Mouse (Mus musculus) intestine, embryonic 15.5 days (tissue): ENCODE results near the gene Il2rb. TPM values are rescaled to one million over a fixed set of nuclear protein-coding genes. Genes with fewer than 3 reads are reported as not detected.

Experiments
- ATAC-seq: fragments of 200-750 bp; cut with Nextera tagmentation; 2 replicates; pipeline ENCODE4 v1.8.0; 2017; ENCODE audit warnings: moderate TSS enrichment, moderate library complexity
- H3K27ac ChIP-seq: fragments of 300-500 bp; sonication (generic); 2 replicates; pipeline ENCODE4 v1.5.1; 2015; ENCODE audit warnings: mild to moderate bottlenecking, inconsistent platforms
- H3K27me3 ChIP-seq: fragments of 300-500 bp; sonication (generic); replicated peaks from 2 replicates; pipeline ENCODE4 v1.6.1; 2015; ENCODE audit warnings: inconsistent platforms
- H3K36me3 ChIP-seq: fragments of 300-500 bp; sonication (generic); 2 replicates; pipeline ENCODE4 v1.6.1; 2015; ENCODE audit warnings: inconsistent platforms
- H3K4me1 ChIP-seq: fragments of 300-500 bp; sonication (generic); replicated peaks from 2 replicates; pipeline ENCODE4 v1.6.1; 2015; ENCODE audit warnings: inconsistent platforms
- H3K4me2 ChIP-seq: fragments of 300-500 bp; sonication (generic); replicated peaks from 2 replicates; pipeline ENCODE4 v1.6.1; 2015; ENCODE audit warnings: mild to moderate bottlenecking, inconsistent platforms
- H3K4me3 ChIP-seq: fragments of 300-500 bp; sonication (generic); replicated peaks from 2 replicates; pipeline ENCODE4 v1.5.1; 2015; ENCODE audit warnings: inconsistent platforms
- H3K9ac ChIP-seq: fragments of 300-500 bp; sonication (generic); 2 replicates; pipeline ENCODE4 v1.6.1; 2015; ENCODE audit warnings: inconsistent platforms
- H3K9me3 ChIP-seq: fragments of 300-500 bp; sonication (generic); 2 replicates; pipeline ENCODE4 v1.6.1; 2016; ENCODE audit warnings: inconsistent platforms
- WGBS: fragments of 180-500 bp; shearing (Covaris S2); methylation state at CpG from one replicate; pipeline ENCODE4 v1.1.7; 2015; 5-methylcytosine and 5-hydroxymethylcytosine counted together
- polyA plus RNA-seq: library from polyadenylated mRNA; unstranded; fragments of >200 nt; fragmentation: Nextera tagmentation; extraction: Ambion mirVana; gene quantifications from 2 replicates; pipeline ENCODE4 v1.2.1, GENCODE M21; 2015

Il2rb gene
- polyA plus RNA-seq, 1 experiment from 2014 or later, result 1.4 TPM

DNA sequence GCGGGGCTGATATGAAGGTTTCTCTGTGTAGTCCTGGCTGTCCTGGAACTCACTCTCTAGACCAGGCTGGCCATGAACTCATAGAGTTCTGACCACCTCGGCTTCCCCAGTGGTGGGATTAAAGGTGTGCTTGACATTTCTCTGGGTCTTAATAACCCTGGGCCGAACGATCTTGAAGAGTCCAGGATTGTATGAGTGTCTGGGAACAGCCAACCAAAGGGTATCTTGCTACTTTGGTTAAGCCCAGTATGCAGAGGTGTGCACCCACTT is 36.3 kb upstream of the Il2rb start:
- WGBS, result 68% methylated on average over 4 of the region's 4 CpGs
- Histone ChIP-seq H3K36me3 (no peaks in the 10 kb centered on the region), H3K9ac (peak overlapping the region; percentile 38; the same call in 1 of the 2 replicates), H3K9me3 (no peaks in the 10 kb centered on the region), H3K4me1 (peaks cover 35% of the 10 kb centered on the region), H3K27me3 (no peaks in the 10 kb centered on the region), H3K4me3 (peak overlapping the region; percentile 21; the same call in 1 of the 2 replicates), H3K27ac (peak overlapping the region; percentile 79), H3K4me2 (peak overlapping the region; percentile 59)
- no peak; the same call in 1 of the 2 replicates for ATAC-seq

GRCm38 (mm10) chr15:78530671-78531450 is 35.8 kb upstream of the Il2rb start, which contains the start of gene C1qtnf6:
Gene C1qtnf6, minus strand, starts transcription at chr15:78531416.
- Histone ChIP-seq H3K4me3 (peak within 1 kb of the TSS; percentile 21), H3K27ac (peak within 1 kb of the TSS; percentile 79), H3K36me3 (no peaks in the 10 kb centered on the region), H3K4me1 (peaks cover 35% of the 10 kb centered on the region), H3K9ac (peak within 1 kb of the TSS; percentile 62), H3K27me3 (no peaks in the 10 kb centered on the region), H3K9me3 (no peaks in the 10 kb centered on the region), H3K4me2 (peak within 1 kb of the TSS; percentile 59)
- WGBS, result 67% methylated on average over 17 of the region's 17 CpGs
- ATAC-seq, result no peak

DNA sequence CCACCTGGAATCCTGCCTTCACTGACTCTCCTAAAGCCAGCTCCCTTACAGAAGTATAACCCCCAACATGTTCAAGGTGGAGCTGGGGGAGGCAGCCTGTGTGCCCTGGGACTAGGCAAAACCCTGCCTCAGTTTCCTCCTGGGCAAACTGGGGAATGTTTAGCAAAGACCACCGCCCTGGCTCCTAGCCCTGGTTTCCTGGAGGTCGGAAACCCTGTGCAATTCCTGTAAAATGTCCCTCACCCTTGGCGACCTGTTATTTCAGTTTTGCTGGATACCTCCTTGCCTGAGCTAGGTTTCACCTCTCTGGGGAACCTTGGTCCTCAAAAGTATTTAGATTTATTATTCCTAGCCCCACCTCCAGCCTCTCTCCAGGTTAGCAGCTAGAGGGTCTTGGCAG is 35.1 kb upstream of the Il2rb start:
- Histone ChIP-seq H3K9me3 (no peaks in the 10 kb centered on the region), H3K9ac (peak overlapping the region; percentile 62; the same call in 1 of the 2 replicates), H3K36me3 (no peaks in the 10 kb centered on the region), H3K4me3 (no peak overlapping the region), H3K4me1 (peaks cover 33% of the 10 kb centered on the region), H3K27me3 (no peaks in the 10 kb centered on the region), H3K27ac (0 out of 2 replicates have a peak overlapping the region, but pooled peaks have one; percentile 78), H3K4me2 (peak overlapping the region; percentile 76; the same call in 1 of the 2 replicates)
- WGBS, result 81% methylated on average over 3 of the region's 3 CpGs
- ATAC-seq, result no peak

DNA sequence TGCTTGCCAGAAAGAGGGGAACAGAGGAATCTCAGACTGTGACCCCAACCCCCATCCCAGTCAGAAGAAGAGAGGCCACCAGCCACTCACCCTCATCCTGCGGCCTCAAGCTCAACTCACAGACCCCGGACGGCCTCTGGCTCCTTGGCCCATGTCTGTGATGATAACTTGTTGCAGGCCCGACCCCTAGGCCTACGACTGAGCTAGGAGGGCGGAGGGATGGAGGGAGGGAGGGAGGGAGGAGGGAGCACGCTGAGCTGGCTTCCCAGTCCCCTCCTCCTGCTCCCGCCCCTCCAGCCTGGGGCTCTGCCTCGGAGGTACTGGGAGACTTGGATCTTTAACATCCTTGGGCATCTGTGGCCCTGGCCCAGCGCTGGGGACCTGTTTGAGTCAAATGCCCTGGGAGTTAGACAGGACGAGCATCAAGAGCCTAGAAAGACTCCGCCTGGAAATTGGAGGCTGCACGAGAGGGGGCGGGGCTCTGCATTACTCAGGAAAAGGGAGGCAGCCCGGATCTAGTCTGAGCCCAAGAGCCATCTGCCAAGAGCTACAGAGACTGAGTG is 34.4 kb upstream of the Il2rb start:
- Histone ChIP-seq H3K4me2 (peak overlapping the region; percentile 76), H3K4me3 (peak overlapping the region; percentile 36), H3K27me3 (no peaks in the 10 kb centered on the region), H3K9ac (peak overlapping the region; percentile 62), H3K27ac (peak overlapping the region; percentile 78), H3K4me1 (peaks cover 33% of the 10 kb centered on the region), H3K36me3 (no peaks in the 10 kb centered on the region), H3K9me3 (no peaks in the 10 kb centered on the region)
- WGBS, result 6% methylated on average over 15 of the region's 15 CpGs
- peak; percentile 46 for ATAC-seq

DNA sequence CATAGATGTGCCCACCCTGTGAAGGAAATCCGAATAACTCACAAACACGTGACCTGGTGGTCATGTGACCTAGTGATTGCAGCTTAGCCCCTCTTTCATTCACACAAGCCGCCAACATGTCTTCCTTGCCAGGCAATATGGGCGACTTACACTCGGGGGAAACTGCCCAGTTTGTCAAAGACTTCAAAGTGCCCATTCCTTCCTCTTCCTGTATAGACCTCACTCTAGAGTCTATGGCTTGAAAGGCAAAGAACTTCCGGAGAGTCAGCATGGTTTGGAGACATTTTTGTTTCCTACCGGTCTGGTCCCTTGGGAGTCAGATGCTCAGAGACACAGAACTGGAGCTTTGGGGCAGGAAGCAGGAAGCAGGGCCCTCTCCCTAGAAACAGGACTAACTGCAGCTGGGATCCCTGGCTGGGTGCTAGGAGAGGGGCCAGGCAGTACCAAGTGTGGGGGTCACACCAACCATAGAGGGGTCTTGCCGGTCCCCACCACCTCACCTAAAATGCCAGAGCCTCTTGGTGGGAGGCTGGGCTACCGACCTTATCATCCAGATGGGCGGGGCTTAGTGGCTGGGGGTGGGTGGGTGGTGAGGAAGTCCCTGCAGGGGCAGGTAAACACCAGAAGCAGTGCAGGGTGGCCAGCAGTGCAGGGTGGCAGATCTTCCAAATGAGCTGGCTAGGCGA is 33.8 kb upstream of the Il2rb start:
- peak overlapping the region; percentile 36 for H3K4me3 ChIP-seq
- H3K27me3 ChIP-seq, result no peaks in the 10 kb centered on the region
- WGBS, result 32% methylated on average over 11 of the region's 11 CpGs
- H3K36me3 ChIP-seq, result no peaks in the 10 kb centered on the region
- no peaks in the 10 kb centered on the region for H3K9me3 ChIP-seq
- ATAC-seq, result no peak
- peak overlapping the region; percentile 76 for H3K4me2 ChIP-seq
- peak overlapping the region; percentile 62 for H3K9ac ChIP-seq
- H3K27ac ChIP-seq, result peak overlapping the region; percentile 78
- peaks cover 33% of the 10 kb centered on the region for H3K4me1 ChIP-seq

GRCm38 (mm10) chr15:78527973-78528372 is 32.9 kb upstream of the Il2rb start:
- Histone ChIP-seq H3K9ac (0 out of 2 replicates have a peak overlapping the region, but pooled peaks have one; percentile 17), H3K27me3 (no peaks in the 10 kb centered on the region), H3K4me3 (no peak overlapping the region), H3K4me2 (no peak overlapping the region), H3K9me3 (no peaks in the 10 kb centered on the region), H3K27ac (no peak overlapping the region), H3K36me3 (no peaks in the 10 kb centered on the region), H3K4me1 (peaks cover 30% of the 10 kb centered on the region)
- WGBS, result 74% methylated on average over 7 of the region's 7 CpGs
- no peak for ATAC-seq

DNA sequence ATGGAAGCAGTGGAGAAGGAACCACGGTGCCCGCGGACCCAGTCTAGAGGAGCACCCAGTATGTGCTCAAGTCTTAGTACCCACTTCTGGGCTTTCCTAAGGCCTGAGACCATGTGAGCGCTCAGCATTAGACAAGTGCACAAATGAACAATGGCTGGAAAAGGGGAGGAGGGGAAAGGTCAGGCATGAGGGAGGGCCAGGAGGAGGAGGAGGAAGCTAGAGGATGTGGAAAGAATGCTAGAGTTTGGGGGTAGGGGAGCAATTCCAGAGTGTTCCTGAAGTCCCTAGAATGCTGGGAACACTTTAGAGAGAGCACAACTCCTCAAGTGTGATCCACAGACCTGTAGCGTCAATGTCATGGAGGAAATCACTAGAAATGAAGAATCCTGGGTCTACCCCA is 29.1 kb upstream of the Il2rb start:
- Histone ChIP-seq H3K36me3 (no peaks in the 10 kb centered on the region), H3K27ac (no peak overlapping the region), H3K4me2 (no peak overlapping the region), H3K9me3 (no peaks in the 10 kb centered on the region), H3K4me1 (0 out of 2 replicates have a peak, but pooled peaks cover 4% of the 10 kb centered on the region), H3K4me3 (no peak overlapping the region), H3K9ac (no peak overlapping the region), H3K27me3 (no peaks in the 10 kb centered on the region)
- WGBS, result 91% methylated on average over 5 of the region's 5 CpGs
- ATAC-seq, result no peak

DNA sequence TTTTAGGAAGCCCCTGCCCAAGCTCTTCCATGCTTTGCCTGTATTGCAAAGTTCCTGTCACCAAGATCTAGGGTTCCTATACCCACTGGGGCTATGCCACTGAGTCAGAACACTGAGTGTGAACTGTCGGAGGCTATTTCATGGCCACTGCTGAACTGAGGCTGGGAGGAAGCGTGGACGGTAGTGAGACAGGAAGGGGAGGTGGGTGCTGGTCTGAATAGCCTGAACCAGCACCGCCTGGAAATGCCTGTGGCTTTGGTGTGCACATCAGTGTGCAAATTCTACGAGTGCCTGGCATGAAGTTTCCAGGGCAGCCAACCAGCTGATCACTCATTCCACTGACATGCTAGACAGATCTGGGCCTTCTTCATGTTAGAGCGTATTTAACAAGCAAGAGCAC is 26.8 kb upstream of the Il2rb start:
- Histone ChIP-seq H3K9ac (no peak overlapping the region), H3K36me3 (no peaks in the 10 kb centered on the region), H3K27me3 (no peaks in the 10 kb centered on the region), H3K4me3 (no peak overlapping the region), H3K4me2 (no peak overlapping the region), H3K4me1 (no peaks in the 10 kb centered on the region), H3K9me3 (no peaks in the 10 kb centered on the region), H3K27ac (no peak overlapping the region)
- no peak for ATAC-seq
- WGBS, result 74% methylated on average over 6 of the region's 6 CpGs

DNA sequence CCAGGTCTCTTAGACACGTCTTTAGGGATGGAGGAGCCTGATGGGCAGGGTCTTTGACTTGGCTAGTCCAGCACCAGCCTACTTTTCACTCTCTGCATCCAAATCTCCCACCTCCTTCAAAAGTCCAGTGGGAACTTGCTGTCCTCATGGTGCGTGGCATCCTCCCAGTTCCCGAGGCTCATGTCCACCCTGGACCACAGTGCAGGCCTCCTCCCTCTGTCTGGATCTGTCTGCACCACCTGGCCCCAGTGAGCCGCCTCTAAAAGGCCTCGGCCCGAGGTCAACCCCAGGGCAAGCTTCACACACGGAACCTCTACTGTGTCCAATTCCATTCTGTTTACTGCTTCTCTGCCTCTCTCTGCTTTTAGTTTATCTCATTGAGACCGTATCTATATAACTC is 26.3 kb upstream of the Il2rb start:
- no peak for ATAC-seq
- H3K4me3 ChIP-seq, result no peak overlapping the region
- WGBS, result 56% methylated on average over 8 of the region's 8 CpGs
- no peaks in the 10 kb centered on the region for H3K36me3 ChIP-seq
- H3K27me3 ChIP-seq, result no peaks in the 10 kb centered on the region
- no peaks in the 10 kb centered on the region for H3K9me3 ChIP-seq
- H3K27ac ChIP-seq, result no peak overlapping the region
- no peak overlapping the region for H3K9ac ChIP-seq
- H3K4me2 ChIP-seq, result no peak overlapping the region
- no peaks in the 10 kb centered on the region for H3K4me1 ChIP-seq

DNA sequence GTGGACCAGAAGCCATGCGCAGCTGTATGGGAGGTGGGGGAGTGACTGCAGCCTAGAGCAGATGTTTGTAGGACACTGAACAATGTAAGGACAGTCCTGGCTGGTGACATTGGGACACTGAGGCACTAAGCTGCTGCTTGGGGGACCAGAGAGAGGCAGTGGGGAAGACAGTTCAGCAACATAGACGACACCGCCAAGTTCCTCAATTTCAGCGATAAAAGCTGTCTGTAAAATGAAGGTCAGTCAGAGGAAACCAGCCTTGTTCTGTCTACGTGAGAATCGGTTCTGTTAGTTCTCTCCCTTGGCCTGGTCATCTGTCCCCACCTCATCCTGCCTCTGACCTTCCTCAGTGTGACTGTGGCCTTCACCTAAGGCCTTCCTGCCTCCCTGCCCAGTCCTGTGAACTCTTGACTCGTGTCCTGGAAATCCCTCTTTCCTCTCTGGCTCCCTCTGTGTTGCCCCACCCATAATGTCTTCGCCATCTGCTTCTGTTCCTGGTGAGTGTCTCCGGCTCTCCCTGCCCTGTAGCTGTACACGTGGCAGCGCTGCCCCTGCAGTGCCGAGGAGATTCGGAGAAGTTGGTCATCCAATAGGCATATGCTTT is 25.1 kb upstream of the Il2rb start:
- H3K4me1 ChIP-seq, result no peaks in the 10 kb centered on the region
- ATAC-seq, result no peak
- no peaks in the 10 kb centered on the region for H3K27me3 ChIP-seq
- H3K4me2 ChIP-seq, result no peak overlapping the region
- H3K4me3 ChIP-seq, result no peak overlapping the region
- H3K9me3 ChIP-seq, result no peaks in the 10 kb centered on the region
- H3K9ac ChIP-seq, result no peak overlapping the region
- H3K36me3 ChIP-seq, result no peaks in the 10 kb centered on the region
- WGBS, result 62% methylated on average over 13 of the region's 13 CpGs
- H3K27ac ChIP-seq, result no peak overlapping the region

DNA sequence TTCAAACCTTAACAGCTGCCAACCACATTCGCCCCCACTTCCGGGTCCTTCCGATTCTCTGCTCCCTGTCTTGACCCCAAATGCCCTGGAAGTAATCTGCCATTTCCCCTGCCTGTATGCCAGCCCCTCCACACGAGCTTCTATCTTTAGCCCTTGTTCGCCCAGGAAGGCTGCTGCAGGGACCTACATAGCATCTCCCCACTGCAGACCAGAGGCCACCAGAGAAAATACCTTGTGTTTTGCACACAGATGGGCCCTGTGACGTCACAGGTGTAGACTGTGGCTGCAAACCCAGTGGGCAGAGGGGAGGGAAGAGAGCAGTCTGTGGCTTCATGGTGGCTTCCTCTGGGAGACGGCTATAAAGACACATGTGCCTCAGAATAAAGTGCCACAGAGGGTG is 23.1 kb upstream of the Il2rb start:
- no peak for ATAC-seq
- no peaks in the 10 kb centered on the region for H3K9me3 ChIP-seq
- H3K4me2 ChIP-seq, result no peak overlapping the region
- H3K27ac ChIP-seq, result no peak overlapping the region
- H3K36me3 ChIP-seq, result no peaks in the 10 kb centered on the region
- H3K9ac ChIP-seq, result no peak overlapping the region
- no peak overlapping the region for H3K4me3 ChIP-seq
- 0 out of 2 replicates have a peak, but pooled peaks cover 5% of the 10 kb centered on the region for H3K4me1 ChIP-seq
- 70% methylated on average over 7 of the region's 7 CpGs for WGBS
- H3K27me3 ChIP-seq, result no peaks in the 10 kb centered on the region

- no peak overlapping the region for H3K9ac ChIP-seq
- no peaks in the 10 kb centered on the region for H3K9me3 ChIP-seq
- no peak overlapping the region for H3K4me2 ChIP-seq
- no peak for ATAC-seq
- H3K4me3 ChIP-seq, result no peak overlapping the region
- H3K27ac ChIP-seq, result no peak overlapping the region
- H3K27me3 ChIP-seq, result no peaks in the 10 kb centered on the region
- WGBS, result 74% methylated on average over 6 of the region's 6 CpGs
- 0 out of 2 replicates have a peak, but pooled peaks cover 5% of the 10 kb centered on the region for H3K4me1 ChIP-seq
- no peaks in the 10 kb centered on the region for H3K36me3 ChIP-seq
These were observed 20.7 kb upstream of the Il2rb start for GRCm38 (mm10) chr15:78515759-78516158.
